Comparison of ENCODE assay signal across 10 mouse cellular contexts in the genomic region with DNA sequence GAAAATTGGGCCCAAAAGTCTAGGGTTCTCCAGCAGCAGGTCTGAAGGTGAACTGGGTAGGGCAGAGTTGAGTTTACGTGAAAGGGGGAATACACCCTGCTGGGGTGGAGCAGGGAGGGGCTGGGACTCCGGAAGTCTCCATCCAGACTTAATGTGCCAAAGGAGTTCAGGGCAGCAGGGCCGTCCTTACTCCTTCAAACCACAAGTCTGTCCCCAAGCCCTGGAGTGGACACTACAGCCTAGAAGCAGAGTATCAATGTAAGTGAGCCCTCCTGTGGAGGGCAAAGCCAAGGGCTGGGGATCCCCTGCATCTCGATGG. TPM values are rescaled to one million over a fixed set of nuclear protein-coding genes. Genes with fewer than 3 reads are reported as not detected.
DNase-seq lines count a peak whose midpoint lies in the region; ATAC-seq lines count a peak whose summit lies in the region.
"Had no signal": no experiment of that assay in that cellular context is flagged by ENCODE, and none has a peak within 500 bp of the region (broad histone marks: within the 10 kb centered on the region; RNA-seq: fewer than 3 reads in every experiment).

No protein-coding gene starts in this region.

- H3K9ac ChIP-seq in heart, embryonic 12.5 days, result no peak overlapping the region
- H3K9ac ChIP-seq in embryonic facial prominence, embryonic 14.5 days (ENCODE audit: low read depth, low read length), result no peak overlapping the region
- H3K9ac ChIP-seq in midbrain, embryonic 15.5 days, result no peak overlapping the region

- H3K4me1 ChIP-seq in heart, embryonic 12.5 days (replicated peaks), result peaks cover 45% of the 10 kb centered on the region
- peaks cover 29% of the 10 kb centered on the region for H3K4me1 ChIP-seq in embryonic facial prominence, embryonic 14.5 days (ENCODE audit: control insufficient read depth, insufficient read depth, low read length)
- H3K4me1 ChIP-seq in midbrain, embryonic 15.5 days, result peaks cover 38% of the 10 kb centered on the region

- peak overlapping the region; percentile 44 for H3K27ac ChIP-seq in heart, embryonic 12.5 days (ENCODE audit: poor library complexity, severe bottlenecking)
- no peak overlapping the region for H3K27ac ChIP-seq in embryonic facial prominence, embryonic 14.5 days (replicated peaks; ENCODE audit: low read depth, low read length)
- H3K27ac ChIP-seq in midbrain, embryonic 15.5 days, result no peak overlapping the region

- no peaks in the 10 kb centered on the region for H3K27me3 ChIP-seq in heart, embryonic 12.5 days (replicated peaks)
- H3K27me3 ChIP-seq in embryonic facial prominence, embryonic 14.5 days (replicated peaks; ENCODE audit: control insufficient read depth, insufficient read depth, low read length), result no peaks in the 10 kb centered on the region; the same call in 1 of the 2 replicates
- no peaks in the 10 kb centered on the region for H3K27me3 ChIP-seq in midbrain, embryonic 15.5 days (replicated peaks)
- H3K27me3 ChIP-seq: megakaryocyte, embryonic 14.5 days had no signal

- ATAC-seq in heart, embryonic 12.5 days (ENCODE audit: insufficient number of reproducible peaks, low FRiP score), result no peak
- no peak for ATAC-seq in embryonic facial prominence, embryonic 14.5 days (ENCODE audit: low read depth)
- ATAC-seq in midbrain, embryonic 15.5 days (replicated peaks), result no peak

- H3K36me3 ChIP-seq in heart, embryonic 12.5 days, result no peaks in the 10 kb centered on the region
- no peaks in the 10 kb centered on the region for H3K36me3 ChIP-seq in embryonic facial prominence, embryonic 14.5 days (ENCODE audit: control insufficient read depth, insufficient read depth, low read length)
- H3K36me3 ChIP-seq in midbrain, embryonic 15.5 days (replicated peaks), result no peaks in the 10 kb centered on the region

- H3K9me3 ChIP-seq in heart, embryonic 12.5 days (replicated peaks), result no peaks in the 10 kb centered on the region
- H3K9me3 ChIP-seq in embryonic facial prominence, embryonic 14.5 days (ENCODE audit: control insufficient read depth, low read length), result no peaks in the 10 kb centered on the region
- no peaks in the 10 kb centered on the region for H3K9me3 ChIP-seq in midbrain, embryonic 15.5 days
- H3K9me3 ChIP-seq: megakaryocyte, embryonic 14.5 days had no signal

- no peak for DNase-seq in heart, postnatal 25 days (ENCODE audit: low spot score)
- no peak for DNase-seq in embryonic facial prominence, embryonic 14.5 days (ENCODE audit: low spot score)
- DNase-seq in kidney, adult 9 months, result peak; percentile 69
- DNase-seq in urinary bladder, adult 18-20 months (ENCODE audit: low spot score in 2 of 2), result no peak
- no peak for DNase-seq in Muller cell, postnatal 12 days (ENCODE audit: inconsistent ontology term)
- DNase-seq in gastrocnemius, postnatal 4 days (ENCODE audit: low spot score in 2 of 2), result no peak

- 44% methylated on average over 4 of the region's 4 CpGs for WGBS in heart, embryonic 12.5 days
- WGBS in embryonic facial prominence, embryonic 14.5 days, result 48% methylated on average over 4 of the region's 4 CpGs
- 51% methylated on average over 4 of the region's 4 CpGs for WGBS in midbrain, embryonic 15.5 days

- no peak overlapping the region for H3K4me3 ChIP-seq in heart, embryonic 12.5 days
- H3K4me3 ChIP-seq in embryonic facial prominence, embryonic 14.5 days (ENCODE audit: low read depth, low read length), result no peak overlapping the region
- 0 out of 2 replicates have a peak overlapping the region, but pooled peaks have one; percentile 5 for H3K4me3 ChIP-seq in midbrain, embryonic 15.5 days

- peak overlapping the region; percentile 89 for H3K4me2 ChIP-seq in heart, embryonic 12.5 days
- H3K4me2 ChIP-seq in embryonic facial prominence, embryonic 14.5 days (ENCODE audit: low read depth, low read length), result peak overlapping the region; percentile 72
- H3K4me2 ChIP-seq in midbrain, embryonic 15.5 days, result peak overlapping the region; percentile 87; the same call in 1 of the 2 replicates

- intact Hi-C loops in heart, postnatal 25 days (cut with DNase I), result no loop called here

RNA-seq across cellular contexts. Expression of a gene that starts 2.4 kb away (rescaled TPM):
- 154 and 164 TPM in 2 replicates for polyA plus RNA-seq in heart, embryonic 12.5 days (2016; fragmentation: Nextera tagmentation; extraction: Ambion mirVana)
- total RNA-seq in heart, postnatal 25 days (2021), result 100 to 1,000 TPM; 273 to 280 TPM
- 39.8 and 44.1 TPM in 2 replicates for polyA plus RNA-seq in embryonic facial prominence, embryonic 14.5 days (2014; fragmentation: Nextera tagmentation; extraction: Ambion mirVana)
- 51.9 and 58.5 TPM in 2 replicates for polyA plus RNA-seq in midbrain, embryonic 15.5 days (2015; fragmentation: Nextera tagmentation; extraction: Ambion mirVana)
- total RNA-seq in gastrocnemius, postnatal 4 days (2021), result 100 to 1,000 TPM; 261 to 280 TPM

RNA-seq across cellular contexts. Expression of a gene that starts 22.1 kb away (rescaled TPM):
- 1.2 and 1.5 TPM in 2 replicates for polyA plus RNA-seq in heart, embryonic 12.5 days (2016; fragmentation: Nextera tagmentation; extraction: Ambion mirVana)
- total RNA-seq in heart, postnatal 25 days (2021), result not detected
- polyA plus RNA-seq in embryonic facial prominence, embryonic 14.5 days (2014; fragmentation: Nextera tagmentation; extraction: Ambion mirVana), result 0.26 and 0.46 TPM in 2 replicates
- 2.3 and 3.0 TPM in 2 replicates for polyA plus RNA-seq in midbrain, embryonic 15.5 days (2015; fragmentation: Nextera tagmentation; extraction: Ambion mirVana)
- total RNA-seq in gastrocnemius, postnatal 4 days (2021), result not detected
- total RNA-seq: CH12.LX had no signal

RNA-seq across cellular contexts. Expression of a gene that starts 40.3 kb away (rescaled TPM):
- polyA plus RNA-seq in heart, embryonic 12.5 days (2016; fragmentation: Nextera tagmentation; extraction: Ambion mirVana), result 0.51 TPM in 1 of 2 replicates, not detected in the other
- not detected for total RNA-seq in heart, postnatal 25 days (2021)
- polyA plus RNA-seq in embryonic facial prominence, embryonic 14.5 days (2014; fragmentation: Nextera tagmentation; extraction: Ambion mirVana), result not detected in 2 replicates
- polyA plus RNA-seq in midbrain, embryonic 15.5 days (2015; fragmentation: Nextera tagmentation; extraction: Ambion mirVana), result 0.31 and 0.53 TPM in 2 replicates
- not detected for total RNA-seq in gastrocnemius, postnatal 4 days (2021)
- total RNA-seq: CH12.LX had no signal
